8 mouse cellular contexts compared by ENCODE assay signal in genomic region chr1:151352911-151353310, GRCm38 (mm10). TPM values are rescaled to one million over a fixed set of nuclear protein-coding genes. Genes with fewer than 3 reads are reported as not detected.
DNase-seq lines count a peak whose midpoint lies in the region; ATAC-seq and TF ChIP-seq lines count a peak whose summit lies in the region.

No protein-coding gene starts in this region.

- H3K9ac ChIP-seq in liver, embryonic 14.5 days (replicated peaks) = no peak overlapping the region
- no peak overlapping the region for H3K9ac ChIP-seq in forebrain, embryonic 13.5 days

- H3K27ac ChIP-seq in gastrocnemius, adult 2 months = no peak overlapping the region
- no peak overlapping the region for H3K27ac ChIP-seq in liver, embryonic 14.5 days
- no peak overlapping the region for H3K27ac ChIP-seq in forebrain, embryonic 13.5 days

- peak; percentile 28 for DNase-seq in gastrocnemius, adult 2 months
- DNase-seq in gastrocnemius, postnatal 25 days = no peak
- DNase-seq in 3T3-L1 (ENCODE audit: low read depth, low spot score) (peak; percentile 68), NIH3T3 (ENCODE audit: low read depth) (peak; percentile 54)
- DNase-seq in liver, embryonic 14.5 days (ENCODE audit: low read depth in 3 of 3, low spot score in 3 of 3) = no peak
- peak; percentile 48 to 51 for DNase-seq in thymus, postnatal 36 days
- no peak for DNase-seq in right cerebral cortex, postnatal 4 days

- H3K4me2 ChIP-seq in liver, embryonic 14.5 days (ENCODE audit: low read depth) = no peak overlapping the region
- H3K4me2 ChIP-seq in forebrain, embryonic 13.5 days = no peak overlapping the region

- no peaks in the 10 kb centered on the region for H3K27me3 ChIP-seq in liver, embryonic 14.5 days (ENCODE audit: control insufficient read depth, insufficient read depth, low read length)
- no peaks in the 10 kb centered on the region for H3K27me3 ChIP-seq in forebrain, embryonic 13.5 days

- 79% methylated on average over 2 of the region's 2 CpGs for WGBS in liver, embryonic 14.5 days (ENCODE audit: insufficient replicate concordance)
- 87% methylated on average over 2 of the region's 2 CpGs for WGBS in forebrain, embryonic 13.5 days

- no peak for TF ChIP-seq EP300 in liver, embryonic 14.5 days (IDR thresholded peaks at IDR 0.05; ENCODE audit: low read depth)

- no peaks in the 10 kb centered on the region for H3K9me3 ChIP-seq in liver, embryonic 14.5 days (ENCODE audit: control insufficient read depth, low read length)
- H3K9me3 ChIP-seq in forebrain, embryonic 13.5 days (replicated peaks) = no peaks in the 10 kb centered on the region

- intact Hi-C loops in gastrocnemius, adult 2 months (cut with DNase I) = no loop called here

- peak; percentile 48; the same call in 1 of the 2 replicates for ATAC-seq in liver, embryonic 14.5 days (ENCODE audit: insufficient read depth)
- ATAC-seq in forebrain, embryonic 13.5 days = no peak

- TF ChIP-seq CTCF in gastrocnemius, adult 2 months (IDR thresholded peaks at IDR 0.05) = peak; percentile 63
- peak; percentile 56; the same call in 1 of the 2 replicates for TF ChIP-seq CTCF in liver, embryonic 14.5 days (IDR thresholded peaks at IDR 0.05; ENCODE audit: low read depth)

- H3K4me1 ChIP-seq in liver, embryonic 14.5 days (replicated peaks; ENCODE audit: control insufficient read depth in 2 of 2, insufficient read depth in 2 of 2, low read length in 1 of 2) = peaks cover 0 to 4% of the 10 kb centered on the region in 2 experiments; a peak in 1 of 4 replicates
- peaks cover 13% of the 10 kb centered on the region for H3K4me1 ChIP-seq in forebrain, embryonic 13.5 days

- no peak overlapping the region for H3K4me3 ChIP-seq in gastrocnemius, adult 2 months
- no peak overlapping the region for H3K4me3 ChIP-seq in liver, embryonic 14.5 days (ENCODE audit: insufficient read depth in 1 of 2, low read depth in 2 of 2, low read length in 2 of 2)
- H3K4me3 ChIP-seq in forebrain, embryonic 13.5 days = no peak overlapping the region

- peaks cover 74% of the 10 kb centered on the region for H3K36me3 ChIP-seq in liver, embryonic 14.5 days (replicated peaks; ENCODE audit: control insufficient read depth, insufficient read depth, low read depth)
- H3K36me3 ChIP-seq in forebrain, embryonic 13.5 days (ENCODE audit: poor library complexity, severe bottlenecking) = peaks cover 78% of the 10 kb centered on the region

RNA-seq across cellular contexts. Expression of gene Ivns1abp, which starts 8.6 kb away (rescaled TPM):
- total RNA-seq in gastrocnemius, adult 2 months (2021) = 100 to 1,000 TPM; 124 to 159 TPM
- total RNA-seq in gastrocnemius, postnatal 25 days (2021) = 100 to 1,000 TPM in 1 of 2 experiments, 10 to 100 TPM in 1; 92.3 to 113 TPM
- 47.4 and 57.0 TPM in 2 replicates for polyA plus RNA-seq in liver, embryonic 14.5 days (2012; rRNA removed)
- 68.6 and 73.3 TPM in 2 replicates for polyA plus RNA-seq in liver, embryonic 14.5 days (2014; fragmentation: Nextera tagmentation; extraction: Ambion mirVana)
- 364 and 394 TPM in 2 replicates for polyA plus RNA-seq in forebrain, embryonic 13.5 days (2015; fragmentation: Nextera tagmentation; extraction: Ambion mirVana)

Comparison
In these comparisons a context has a peak if more than half of its experiments do, and no peak if none do; other contexts are left out.
1. DNase-seq: peak in gastrocnemius, adult 2 months (single experiment), 3T3-L1 (single experiment), NIH3T3 (single experiment) and thymus, postnatal 36 days (2 of 2); none in gastrocnemius, postnatal 25 days (single experiment), liver, embryonic 14.5 days (0 of 3) and right cerebral cortex, postnatal 4 days (single experiment).